Mouse (Mus musculus) MEL (cell line): ENCODE measurements around the gene Clpsl2.

Experiments
- CTCF ChIP-seq, 3 experiments: IDR thresholded peaks in 2 of 3; conservative IDR thresholded peaks in 1 of 3; 2 replicates each; pipeline ENCODE4 v1.5.1; 2011 to 2012; ENCODE audit warnings: low read length in 3 of 3, low read depth in 2 of 3, mild to moderate bottlenecking in 2 of 3, improper control_type of control experiment in 1 of 3, inconsistent platforms in 1 of 3, mixed read lengths in 1 of 3, moderate library complexity in 1 of 3; ENCODE audit not compliant: control insufficient read depth in 1 of 3, insufficient read depth in 1 of 3, poor library complexity in 1 of 3, severe bottlenecking in 1 of 3
- ETS1 ChIP-seq: IDR thresholded peaks from 2 replicates; pipeline ENCODE4 v1.6.1; 2012; ENCODE audit warnings: low read depth, mild to moderate bottlenecking, inconsistent platforms, low read length, improper control_type of control experiment, moderate library complexity
- POLR2A ChIP-seq, 2 experiments: IDR thresholded peaks; 2 replicates each; pipeline ENCODE4 v1.6.1; 2011 to 2012; ENCODE audit warnings: low read length in 2 of 2, mild to moderate bottlenecking in 2 of 2, control low read depth in 1 of 2, improper control_type of control experiment in 1 of 2, low read depth in 1 of 2, moderate library complexity in 1 of 2; ENCODE audit not compliant: control insufficient read depth in 1 of 2, insufficient read depth in 1 of 2, poor library complexity in 1 of 2
- ZKSCAN1 ChIP-seq: IDR thresholded peaks from 2 replicates; pipeline ENCODE4 v1.6.1; 2012; ENCODE audit warnings: low read depth, mild to moderate bottlenecking, inconsistent platforms, low read length, improper control_type of control experiment, moderate library complexity

DNA sequence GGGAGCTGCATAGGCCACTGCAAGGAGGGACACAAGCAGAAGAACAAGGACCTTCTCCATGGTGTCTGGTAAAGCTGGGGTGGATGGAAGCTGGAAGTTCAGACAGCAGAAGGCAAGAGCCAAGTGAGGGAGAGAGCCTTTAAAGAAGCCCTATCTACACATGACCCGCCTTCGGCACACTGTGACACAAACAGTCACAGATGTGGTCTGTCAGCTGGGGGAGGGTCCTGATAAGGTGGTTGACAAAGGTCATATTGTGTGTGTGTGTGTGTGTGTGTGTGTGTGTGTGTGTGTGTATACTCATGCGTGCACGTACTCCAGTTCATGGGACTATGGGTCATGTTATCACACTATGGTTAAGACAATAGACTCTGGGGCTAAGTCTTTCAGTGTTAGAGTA is 11.4 kb downstream of the Clpsl2 start, which contains the start of gene Clps:
- TF ChIP-seq POLR2A (IDR thresholded peaks at IDR 0.05; ENCODE audit: control insufficient read depth in 1 of 2, insufficient read depth in 1 of 2, low read depth in 1 of 2, low read length in 2 of 2, poor library complexity in 1 of 2) = no peak
- TF ChIP-seq ZKSCAN1 = no peak
- TF ChIP-seq CTCF (IDR thresholded peaks at IDR 0.05 in 2 of 3, conservative IDR thresholded peaks at IDR 0.05 in 1 of 3; ENCODE audit: control insufficient read depth in 1 of 3, insufficient read depth in 1 of 3, low read depth in 2 of 3, low read length in 3 of 3, poor library complexity in 1 of 3, severe bottlenecking in 1 of 3) = no peak
- no peak for TF ChIP-seq ETS1
